Mouse (Mus musculus) embryonic fibroblast, embryonic 13.5 days (primary cell): ENCODE measurements around the gene Ccdc92b.

Experiments
- CTCF ChIP-seq: IDR thresholded peaks from 2 replicates; pipeline ENCODE4 v1.5.1; 2011; ENCODE audit warnings: mild to moderate bottlenecking, control low read depth, low read length, moderate library complexity, borderline replicate concordance; ENCODE audit not compliant: insufficient read depth
- POLR2A ChIP-seq: IDR thresholded peaks from 2 replicates; pipeline ENCODE4 v1.6.1; 2011; ENCODE audit warnings: low read depth, mild to moderate bottlenecking, control low read depth, low read length, moderate library complexity

GRCm38 (mm10) chr11:74619956-74620300, 523 bp downstream of the Ccdc92b start:
- TF ChIP-seq CTCF (no peak), POLR2A (no peak)
